Mouse (Mus musculus): ENCODE results near the gene Fam170b.

DNA sequence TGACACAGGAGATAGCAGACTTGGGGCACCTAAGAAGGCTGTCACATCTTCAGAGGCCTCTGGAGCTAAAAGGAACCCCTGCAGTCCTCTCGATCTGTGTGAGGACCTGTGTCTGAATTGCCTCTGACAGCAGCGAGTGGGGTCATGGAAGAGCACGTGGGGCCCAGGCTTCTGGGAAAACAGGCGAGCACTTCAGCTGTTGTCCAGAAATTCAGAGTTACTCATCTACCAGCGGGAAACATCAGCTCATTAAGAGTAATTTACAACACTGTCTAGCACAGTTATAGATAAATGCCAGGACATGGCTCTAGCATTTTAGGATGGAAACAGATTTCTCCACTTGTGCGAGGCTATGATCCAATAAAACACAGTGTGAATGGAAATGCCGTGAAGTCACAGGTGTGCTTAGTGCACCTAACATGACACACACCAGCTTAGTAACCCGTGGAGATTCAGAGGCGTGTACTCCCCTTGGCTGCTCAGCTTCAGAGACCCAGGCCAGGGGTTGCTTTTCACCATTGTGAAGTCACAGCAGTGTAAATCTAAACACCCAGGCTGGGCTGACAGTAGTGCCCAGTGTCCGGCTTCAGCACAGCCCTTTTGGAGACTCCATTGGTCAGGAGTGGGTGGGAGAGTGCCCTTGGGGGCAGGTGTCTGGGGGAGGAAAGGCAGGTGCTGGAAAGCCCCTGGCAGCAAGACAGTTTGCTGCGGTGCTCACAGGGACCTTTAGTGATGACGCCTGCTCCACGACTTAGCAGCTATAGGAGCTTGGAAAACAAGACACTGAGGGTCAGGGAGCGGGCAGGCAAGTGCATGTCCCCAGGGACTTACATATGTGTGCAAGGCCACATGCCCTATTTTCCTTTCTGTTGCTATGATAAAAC lies 9.3 kb upstream of the Fam170b start:
- TF ChIP-seq CTCF (IDR thresholded peaks at IDR 0.05): no peak
- 0 out of 2 replicates have a peak, but pooled peaks have one; percentile 18 for TF ChIP-seq EP300 (IDR thresholded peaks at IDR 0.05)
